Mouse (Mus musculus) kidney, postnatal 10 days (tissue): ENCODE measurements around the gene Gzf1.

Experiments
- DNase-seq: peaks from one replicate; pipeline ENCODE4 v3.0.0; 2021; ENCODE audit warnings: mixed read lengths

The Gzf1 gene

DNA sequence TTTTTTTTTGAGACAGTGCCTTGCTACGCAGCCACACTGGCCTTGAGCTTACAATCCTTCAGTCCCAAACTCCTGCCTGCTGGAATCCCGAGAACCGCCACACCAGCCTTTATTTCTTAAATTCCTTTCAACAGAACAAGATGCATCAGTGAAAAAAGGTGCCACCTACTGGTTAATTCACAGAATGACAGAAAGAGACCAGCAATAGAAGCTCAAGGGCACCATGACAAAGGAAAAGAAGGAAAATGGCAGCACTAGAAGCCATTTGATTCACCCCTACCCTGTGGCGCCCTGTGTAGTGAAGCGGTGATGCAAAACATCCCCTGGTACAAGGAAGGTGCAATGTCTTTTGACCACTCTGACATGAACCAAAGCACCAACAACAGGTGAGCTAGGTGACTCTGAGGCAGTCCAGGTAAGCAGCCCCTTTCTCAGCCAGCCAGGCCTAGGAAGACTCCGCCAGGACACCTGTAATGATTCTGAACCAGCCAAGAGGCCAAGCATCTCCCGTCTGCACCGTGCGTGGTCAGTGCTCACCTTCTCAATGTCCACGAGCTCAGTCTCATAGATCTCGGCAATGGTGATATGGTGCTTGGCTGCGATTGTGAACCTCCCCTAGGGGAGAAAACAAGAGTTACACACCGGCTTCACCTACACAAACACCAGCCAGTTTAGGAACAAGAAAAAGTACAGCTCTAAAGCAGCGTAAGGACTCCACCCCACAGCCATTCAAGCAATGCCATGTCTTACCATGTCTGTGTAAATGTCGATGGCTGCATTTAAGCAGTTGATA lies 25.8 kb downstream of the Gzf1 start:
- no peak for DNase-seq

DNA sequence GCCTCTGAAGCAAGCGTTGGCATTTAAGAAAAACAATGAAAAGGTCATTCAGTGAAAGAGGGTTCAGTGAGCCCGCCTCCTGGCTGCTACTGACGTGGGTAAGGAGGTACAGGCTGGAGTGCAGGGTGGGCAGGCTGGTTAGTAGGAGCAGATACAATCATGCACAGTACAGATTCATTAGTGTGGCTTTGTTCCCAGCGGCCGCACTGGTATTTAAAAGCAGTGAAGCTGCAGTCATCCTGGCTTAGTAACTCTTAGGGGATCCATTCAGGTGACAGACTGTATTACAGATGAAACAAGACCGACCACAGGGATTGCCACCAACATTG lies 26.3 kb downstream of the Gzf1 start:
- no peak for DNase-seq

- DNase-seq: no peak
Measured at GRCm38 (mm10) chr2:148712326-148712725, 31.5 kb downstream of the Gzf1 start.

DNA sequence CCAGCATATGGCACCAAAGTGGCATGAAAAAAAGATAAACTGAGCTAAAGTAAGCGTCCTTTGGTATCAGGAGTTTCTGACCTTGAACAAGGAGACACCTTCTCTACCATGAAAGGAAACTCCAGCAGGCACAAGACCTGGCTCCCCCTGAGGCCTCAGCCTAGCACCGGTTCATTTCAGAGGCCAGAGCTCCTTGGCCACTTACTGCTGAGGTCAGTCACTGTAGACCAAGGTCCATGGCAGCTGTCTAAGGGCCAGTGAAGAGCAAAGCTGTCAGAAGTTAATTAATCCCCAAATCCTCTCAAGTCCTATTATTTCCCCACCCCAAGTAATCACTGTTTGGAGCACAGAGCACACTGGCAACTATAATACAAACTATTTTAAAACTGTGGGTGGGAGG lies 36.2 kb downstream of the Gzf1 start:
- peak; percentile 11 for DNase-seq

- no peak for DNase-seq
Measured at GRCm38 (mm10) chr2:148719271-148719995, 38.6 kb downstream of the Gzf1 start.

- DNase-seq: peak; percentile 19
Measured at GRCm38 (mm10) chr2:148731614-148732326, 50.9 kb downstream of the Gzf1 start.

DNA sequence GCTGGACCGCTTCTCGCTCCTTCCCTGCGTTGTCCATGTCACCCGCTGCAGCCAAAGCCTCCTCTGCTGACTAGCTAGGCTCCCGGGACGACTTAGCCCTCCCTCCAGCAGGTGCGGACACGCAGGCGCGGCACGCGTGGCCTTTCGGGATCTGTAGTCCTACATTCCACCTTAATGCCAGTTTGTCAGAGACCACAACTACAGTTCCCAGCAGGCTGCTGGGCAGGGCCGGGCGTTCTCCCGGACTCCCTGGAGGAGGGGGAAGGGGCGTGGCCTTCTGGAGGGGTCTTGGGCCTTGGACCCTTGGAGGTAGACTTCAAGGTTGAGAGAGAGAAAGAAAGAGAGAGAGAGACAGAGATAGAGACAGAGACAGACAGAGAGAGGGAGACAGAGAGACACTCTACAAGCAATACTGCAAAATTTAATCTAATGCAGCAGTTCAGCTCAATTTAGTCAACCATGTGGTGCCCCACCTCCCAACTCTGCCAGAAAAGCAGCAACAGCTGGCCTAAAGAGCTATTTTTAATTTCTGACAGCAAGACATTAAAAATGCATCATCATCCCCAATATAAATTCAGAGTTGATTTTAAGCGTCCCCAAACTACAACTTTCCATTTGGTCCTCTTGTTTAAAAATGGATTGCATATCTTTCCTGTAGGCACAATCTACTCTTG lies 51.6 kb downstream of the Gzf1 start, which contains the start of gene Napb:
TSS of gene Napb (minus strand) at position 141 of the 674 bp plus-strand sequence.
- peak; percentile 95 for DNase-seq
